Mouse (Mus musculus) T-helper 1 cell (primary cell): ENCODE measurements at regions not wholly inside any gene's neighbourhood (a gene's known extent, or its start where the extent isn't known, plus 50 kb on each side); places are given as distances from the start of the nearest gene placed in this dataset.

Experiments
- in situ Hi-C: fragments of 300-600 bp; cut with MboI, MseI; formaldehyde crosslinking; loops from one replicate; pipeline ENCODE4 v1.15.1; 2025; ENCODE audit warnings: high pct_unique_total_duplicates

- in situ Hi-C loops = no loop called here
These were observed 119.3 kb upstream of the Lyplal1 start for GRCm38 (mm10) chr1:186236267-186237020.

GRCm38 (mm10) chr1:186234536-186234935 lies 117.4 kb upstream of the Lyplal1 start:
- in situ Hi-C loops = no loop called here

GRCm38 (mm10) chr1:186230476-186230875 lies 113.4 kb upstream of the Lyplal1 start:
- in situ Hi-C loops = no loop called here

GRCm38 (mm10) chr1:186229856-186230255 lies 112.7 kb upstream of the Lyplal1 start:
- in situ Hi-C loops = no loop called here

GRCm38 (mm10) chr1:186228396-186228795 lies 111.3 kb upstream of the Lyplal1 start:
- in situ Hi-C loops = no loop called here

GRCm38 (mm10) chr1:186224231-186224630 lies 107.1 kb upstream of the Lyplal1 start:
- in situ Hi-C loops = no loop called here

- in situ Hi-C loops = no loop called here
These were observed 106.3 kb upstream of the Lyplal1 start for GRCm38 (mm10) chr1:186223417-186223816.

- in situ Hi-C loops = no loop called here
These were observed 101.9 kb upstream of the Lyplal1 start for GRCm38 (mm10) chr1:186218995-186219394.

GRCm38 (mm10) chr1:186217198-186217597 lies 100.1 kb upstream of the Lyplal1 start:
- in situ Hi-C loops = no loop called here

GRCm38 (mm10) chr1:186204151-186204550 lies 87.0 kb upstream of the Lyplal1 start:
- in situ Hi-C loops = no loop called here

- in situ Hi-C loops = no loop called here
These were observed 85.4 kb upstream of the Lyplal1 start for GRCm38 (mm10) chr1:186202536-186202935.

GRCm38 (mm10) chr1:186198391-186198790 lies 81.3 kb upstream of the Lyplal1 start:
- in situ Hi-C loops = no loop called here

GRCm38 (mm10) chr1:186197057-186197456 lies 79.9 kb upstream of the Lyplal1 start:
- in situ Hi-C loops = no loop called here

- in situ Hi-C loops = no loop called here
These were observed 72.3 kb upstream of the Lyplal1 start for GRCm38 (mm10) chr1:186189390-186189789.

- in situ Hi-C loops = no loop called here
These were observed 70.3 kb upstream of the Lyplal1 start for GRCm38 (mm10) chr1:186187372-186187771.

- in situ Hi-C loops = no loop called here
These were observed 66.1 kb upstream of the Lyplal1 start for GRCm38 (mm10) chr1:186183204-186183651.

- in situ Hi-C loops = no loop called here
These were observed 65.5 kb upstream of the Lyplal1 start for GRCm38 (mm10) chr1:186182498-186183203.

GRCm38 (mm10) chr1:186177019-186177418 lies 59.9 kb upstream of the Lyplal1 start:
- in situ Hi-C loops = no loop called here

GRCm38 (mm10) chr1:186173472-186174014 lies 56.4 kb upstream of the Lyplal1 start:
- in situ Hi-C loops = no loop called here

GRCm38 (mm10) chr1:186171691-186172090 lies 54.6 kb upstream of the Lyplal1 start:
- in situ Hi-C loops = no loop called here
